Mouse (Mus musculus): ENCODE data around the gene Acvr2b. TPM values are rescaled to one million over a fixed set of nuclear protein-coding genes. Genes with fewer than 3 reads are reported as not detected.
A peak's percentile ranks its signal among the peaks of the same experiment; 100 is the strongest.

Gene Acvr2b
- polyA plus RNA-seq, 1 experiment from 2014 or later = 1.7 TPM

- 77% methylated on average over 14 of the region's 14 CpGs for WGBS (ENCODE audit: insufficient replicate concordance)
- H3K4me1 ChIP-seq (ENCODE audit: control insufficient read depth, low read depth, low read length) = no peaks in the 10 kb centered on the region
These were observed 54.0 kb downstream of the Acvr2b start for GRCm38 (mm10) chr9:119455967-119456366.

DNA sequence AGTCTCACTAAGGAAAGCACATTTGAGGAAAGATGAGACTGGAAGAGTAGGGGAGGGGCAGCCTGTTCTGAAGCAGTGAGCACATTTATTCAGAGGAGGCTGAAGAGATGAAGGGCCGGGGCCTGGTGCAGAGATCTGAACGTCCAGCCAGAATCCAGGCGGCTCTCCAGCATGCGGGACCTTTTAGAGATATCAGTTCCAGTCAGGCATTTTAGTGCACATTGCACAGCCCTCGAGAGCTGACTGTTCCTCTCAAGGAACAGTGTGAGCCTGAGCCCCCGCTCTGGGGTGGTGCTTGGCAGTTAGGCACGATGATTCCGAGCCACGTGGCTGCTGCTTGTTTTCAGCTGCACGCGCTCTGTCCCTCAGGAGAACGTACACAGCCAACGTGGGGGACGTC, 55.2 kb downstream of the Acvr2b start:
- no peaks in the 10 kb centered on the region for H3K36me3 ChIP-seq (ENCODE audit: control insufficient read depth, insufficient read depth)
- H3K27me3 ChIP-seq (ENCODE audit: control insufficient read depth, insufficient read depth, low read depth, low read length) = no peaks in the 10 kb centered on the region
- no peaks in the 10 kb centered on the region for H3K9me3 ChIP-seq (replicated peaks; ENCODE audit: control insufficient read depth, low read length)
- H3K9ac ChIP-seq (ENCODE audit: low read depth, low read length) = no peak overlapping the region
- 78% methylated on average over 14 of the region's 14 CpGs for WGBS (ENCODE audit: insufficient replicate concordance)
- no peaks in the 10 kb centered on the region for H3K4me1 ChIP-seq (ENCODE audit: control insufficient read depth, low read depth, low read length)
- H3K4me3 ChIP-seq (ENCODE audit: low read depth, low read length) = no peak overlapping the region
- no peak for ATAC-seq (ENCODE audit: low read depth)
- H3K27ac ChIP-seq (ENCODE audit: low read length) = no peak overlapping the region
- no peak overlapping the region for H3K4me2 ChIP-seq (ENCODE audit: low read depth, low read length)

More at GRCm38 (mm10) chr9:119455967-119456366, 54.0 kb downstream of the Acvr2b start:
- no peak overlapping the region for H3K4me2 ChIP-seq (ENCODE audit: low read depth, low read length)
- no peaks in the 10 kb centered on the region for H3K27me3 ChIP-seq (ENCODE audit: control insufficient read depth, insufficient read depth, low read depth, low read length)
- no peak for ATAC-seq (ENCODE audit: low read depth)
- no peak overlapping the region for H3K9ac ChIP-seq (ENCODE audit: low read depth, low read length)
- H3K27ac ChIP-seq (ENCODE audit: low read length) = no peak overlapping the region
- no peak overlapping the region for H3K4me3 ChIP-seq (ENCODE audit: low read depth, low read length)
- H3K36me3 ChIP-seq (ENCODE audit: control insufficient read depth, insufficient read depth) = no peaks in the 10 kb centered on the region
- H3K9me3 ChIP-seq (replicated peaks; ENCODE audit: control insufficient read depth, low read length) = no peaks in the 10 kb centered on the region

- ATAC-seq (ENCODE audit: low read depth) = no peak
- no peak overlapping the region for H3K4me2 ChIP-seq (ENCODE audit: low read depth, low read length)
- no peak overlapping the region for H3K4me3 ChIP-seq (ENCODE audit: low read depth, low read length)
- no peak overlapping the region for H3K9ac ChIP-seq (ENCODE audit: low read depth, low read length)
- H3K36me3 ChIP-seq (ENCODE audit: control insufficient read depth, insufficient read depth) = peaks cover 7% of the 10 kb centered on the region
- WGBS (ENCODE audit: insufficient replicate concordance) = 33% methylated on average over 8 of the region's 8 CpGs
- H3K4me1 ChIP-seq (ENCODE audit: control insufficient read depth, low read depth, low read length) = no peaks in the 10 kb centered on the region
- no peaks in the 10 kb centered on the region for H3K27me3 ChIP-seq (ENCODE audit: control insufficient read depth, insufficient read depth, low read depth, low read length)
- H3K27ac ChIP-seq (ENCODE audit: low read length) = no peak overlapping the region
- no peaks in the 10 kb centered on the region for H3K9me3 ChIP-seq (replicated peaks; ENCODE audit: control insufficient read depth, low read length)
These were observed 58.5 kb downstream of the Acvr2b start for GRCm38 (mm10) chr9:119460410-119460809.

GRCm38 (mm10) chr9:119465056-119465455, 63.1 kb downstream of the Acvr2b start:
- H3K27me3 ChIP-seq (ENCODE audit: control insufficient read depth, insufficient read depth, low read depth, low read length) = no peaks in the 10 kb centered on the region
- H3K4me2 ChIP-seq (ENCODE audit: low read depth, low read length) = no peak overlapping the region
- 70% methylated on average over 6 of the region's 6 CpGs for WGBS (ENCODE audit: insufficient replicate concordance)
- H3K4me1 ChIP-seq (ENCODE audit: control insufficient read depth, low read depth, low read length) = peaks cover 12% of the 10 kb centered on the region
- no peak overlapping the region for H3K9ac ChIP-seq (ENCODE audit: low read depth, low read length)
- no peak for ATAC-seq (ENCODE audit: low read depth)
- H3K36me3 ChIP-seq (ENCODE audit: control insufficient read depth, insufficient read depth) = peaks cover 9% of the 10 kb centered on the region
- no peak overlapping the region for H3K27ac ChIP-seq (ENCODE audit: low read length)
- no peaks in the 10 kb centered on the region for H3K9me3 ChIP-seq (replicated peaks; ENCODE audit: control insufficient read depth, low read length)
- H3K4me3 ChIP-seq (ENCODE audit: low read depth, low read length) = no peak overlapping the region

DNA sequence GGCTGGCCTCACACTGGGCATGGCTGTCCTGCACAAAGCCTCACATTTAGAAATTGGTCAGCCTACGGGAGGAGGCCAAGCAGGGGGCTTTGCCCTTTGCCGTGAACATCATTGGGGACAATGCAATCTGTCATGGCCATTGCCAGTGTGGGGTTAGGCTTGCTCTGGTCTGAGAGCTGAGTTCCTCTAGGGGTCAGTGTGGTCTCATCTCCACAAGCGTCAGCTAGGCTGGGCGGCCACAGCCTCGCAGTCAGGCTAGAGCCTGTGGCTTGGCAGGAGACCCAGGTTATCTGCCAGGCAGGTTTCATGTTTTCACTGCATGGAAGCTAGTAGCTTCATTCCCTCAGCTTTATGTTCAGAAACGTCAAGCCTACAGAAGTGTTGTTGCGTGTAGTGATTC, 63.7 kb downstream of the Acvr2b start:
- Histone ChIP-seq H3K36me3 (ENCODE audit: control insufficient read depth, insufficient read depth) (peaks cover 9% of the 10 kb centered on the region), H3K27ac (ENCODE audit: low read length) (no peak overlapping the region), H3K4me3 (ENCODE audit: low read depth, low read length) (no peak overlapping the region), H3K9me3 (replicated peaks; ENCODE audit: control insufficient read depth, low read length) (no peaks in the 10 kb centered on the region), H3K4me1 (ENCODE audit: control insufficient read depth, low read depth, low read length) (peaks cover 14% of the 10 kb centered on the region), H3K27me3 (ENCODE audit: control insufficient read depth, insufficient read depth, low read depth, low read length) (no peaks in the 10 kb centered on the region), H3K9ac (ENCODE audit: low read depth, low read length) (no peak overlapping the region), H3K4me2 (ENCODE audit: low read depth, low read length) (no peak overlapping the region)
- WGBS (ENCODE audit: insufficient replicate concordance) = 70% methylated on average over 7 of the region's 7 CpGs
- no peak for ATAC-seq (ENCODE audit: low read depth)

DNA sequence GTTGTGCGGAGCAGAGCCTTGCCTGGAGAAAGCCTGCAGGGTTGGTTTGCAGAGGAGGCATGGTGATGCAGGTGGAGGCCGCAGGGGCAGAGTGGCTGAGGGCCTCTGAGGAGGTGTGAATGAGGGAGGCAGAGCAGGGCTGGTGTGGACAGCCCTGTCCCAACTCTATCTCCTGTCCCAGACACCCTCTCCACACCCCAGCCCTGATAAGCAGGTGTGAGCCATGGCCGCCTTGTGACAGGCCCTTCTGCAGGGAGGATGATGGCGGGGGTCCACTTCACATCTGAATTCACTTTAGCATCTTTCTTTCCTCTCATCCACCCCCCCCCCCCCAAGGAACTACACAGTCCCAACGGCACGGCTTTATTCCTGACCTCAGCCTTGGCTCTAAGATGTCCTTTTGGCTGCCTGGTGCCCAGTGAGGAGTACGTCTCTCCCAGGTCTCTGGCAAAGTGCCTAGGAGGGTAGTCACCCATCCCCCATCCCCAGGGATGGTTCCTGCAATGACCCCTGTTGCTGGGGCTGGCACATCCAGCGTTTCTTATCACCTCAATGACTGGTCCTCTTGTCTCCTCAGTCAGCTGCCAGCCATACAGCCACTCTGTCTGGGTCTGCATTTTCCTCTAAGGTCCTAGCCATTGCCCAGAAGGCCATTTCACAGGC, 67.9 kb downstream of the Acvr2b start:
- H3K36me3 ChIP-seq (ENCODE audit: control insufficient read depth, insufficient read depth) = peaks cover 3% of the 10 kb centered on the region; the same call in 1 of the 2 replicates
- no peaks in the 10 kb centered on the region for H3K27me3 ChIP-seq (ENCODE audit: control insufficient read depth, insufficient read depth, low read depth, low read length)
- no peak overlapping the region for H3K4me3 ChIP-seq (ENCODE audit: low read depth, low read length)
- no peaks in the 10 kb centered on the region for H3K9me3 ChIP-seq (replicated peaks; ENCODE audit: control insufficient read depth, low read length)
- peak; percentile 92 for ATAC-seq (ENCODE audit: low read depth)
- no peak overlapping the region for H3K4me2 ChIP-seq (ENCODE audit: low read depth, low read length)
- H3K4me1 ChIP-seq (ENCODE audit: control insufficient read depth, low read depth, low read length) = peaks cover 14% of the 10 kb centered on the region
- no peak overlapping the region for H3K9ac ChIP-seq (ENCODE audit: low read depth, low read length)
- H3K27ac ChIP-seq (ENCODE audit: low read length) = no peak overlapping the region
- WGBS (ENCODE audit: insufficient replicate concordance) = 53% methylated on average over 8 of the region's 8 CpGs

GRCm38 (mm10) chr9:119472412-119472918, 70.5 kb downstream of the Acvr2b start:
- no peak overlapping the region for H3K4me2 ChIP-seq (ENCODE audit: low read depth, low read length)
- H3K9ac ChIP-seq (ENCODE audit: low read depth, low read length) = no peak overlapping the region
- H3K27ac ChIP-seq (ENCODE audit: low read length) = no peak overlapping the region
- WGBS (ENCODE audit: insufficient replicate concordance) = 72% methylated on average over 11 of the region's 11 CpGs
- no peaks in the 10 kb centered on the region for H3K9me3 ChIP-seq (replicated peaks; ENCODE audit: control insufficient read depth, low read length)
- H3K36me3 ChIP-seq (ENCODE audit: control insufficient read depth, insufficient read depth) = no peaks in the 10 kb centered on the region
- no peak overlapping the region for H3K4me3 ChIP-seq (ENCODE audit: low read depth, low read length)
- peaks cover 14% of the 10 kb centered on the region for H3K4me1 ChIP-seq (ENCODE audit: control insufficient read depth, low read depth, low read length)
- no peak for ATAC-seq (ENCODE audit: low read depth)
- no peaks in the 10 kb centered on the region for H3K27me3 ChIP-seq (ENCODE audit: control insufficient read depth, insufficient read depth, low read depth, low read length)

DNA sequence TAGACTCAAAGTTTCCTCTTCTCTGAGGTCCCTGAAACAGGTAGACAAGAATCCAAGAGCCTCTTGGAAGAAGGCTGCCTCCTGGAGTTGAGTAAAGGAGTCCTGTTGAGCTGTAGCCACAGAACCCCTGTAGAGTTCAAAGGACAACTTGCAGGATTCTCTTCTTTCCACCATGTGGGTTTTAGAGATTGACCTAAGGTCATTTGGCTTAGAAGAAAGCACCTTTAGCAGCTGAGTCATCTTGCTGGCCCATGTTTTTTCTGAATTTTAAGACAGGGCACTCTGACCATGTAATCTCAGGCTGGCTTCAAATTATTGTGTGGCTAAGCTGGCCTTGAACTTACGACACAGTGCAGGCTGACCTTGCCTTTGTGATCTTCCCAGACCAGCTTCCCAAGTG, 71.1 kb downstream of the Acvr2b start:
- Histone ChIP-seq H3K9me3 (replicated peaks; ENCODE audit: control insufficient read depth, low read length) (no peaks in the 10 kb centered on the region), H3K9ac (ENCODE audit: low read depth, low read length) (no peak overlapping the region), H3K27me3 (ENCODE audit: control insufficient read depth, insufficient read depth, low read depth, low read length) (no peaks in the 10 kb centered on the region), H3K4me1 (ENCODE audit: control insufficient read depth, low read depth, low read length) (peaks cover 14% of the 10 kb centered on the region), H3K4me3 (ENCODE audit: low read depth, low read length) (no peak overlapping the region), H3K27ac (ENCODE audit: low read length) (no peak overlapping the region), H3K4me2 (ENCODE audit: low read depth, low read length) (no peak overlapping the region), H3K36me3 (ENCODE audit: control insufficient read depth, insufficient read depth) (no peaks in the 10 kb centered on the region)
- 76% methylated on average over 1 of the region's 1 CpGs for WGBS (ENCODE audit: insufficient replicate concordance)
- no peak for ATAC-seq (ENCODE audit: low read depth)

DNA sequence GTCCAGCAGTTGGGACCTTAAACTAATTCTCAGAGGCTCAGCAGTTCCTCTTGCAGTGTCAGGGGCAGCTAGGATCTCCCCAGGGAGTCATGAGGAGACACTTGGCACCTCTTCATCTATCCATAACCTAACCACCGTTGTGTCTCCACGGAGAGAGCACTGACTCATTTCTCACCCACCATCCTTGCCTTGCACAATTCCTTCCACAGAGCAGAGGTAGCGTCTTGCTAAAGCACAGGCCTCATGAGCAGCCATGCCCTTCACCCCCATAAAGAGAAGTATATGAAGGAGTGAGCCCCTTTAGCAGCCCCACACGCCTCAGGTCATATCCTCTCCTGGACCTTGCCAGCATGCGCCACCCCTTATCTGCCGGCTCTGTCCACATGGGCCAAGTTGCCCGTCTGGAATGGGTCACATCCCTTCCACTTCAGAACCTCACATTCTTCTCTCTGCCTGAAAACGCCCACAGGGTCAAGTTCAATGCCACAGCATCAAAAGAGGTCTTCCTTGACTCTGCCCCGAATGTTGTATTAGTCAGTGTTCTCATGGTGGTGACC, 71.8 kb downstream of the Acvr2b start:
- no peaks in the 10 kb centered on the region for H3K36me3 ChIP-seq (ENCODE audit: control insufficient read depth, insufficient read depth)
- H3K4me2 ChIP-seq (ENCODE audit: low read depth, low read length) = no peak overlapping the region
- no peak overlapping the region for H3K9ac ChIP-seq (ENCODE audit: low read depth, low read length)
- no peaks in the 10 kb centered on the region for H3K9me3 ChIP-seq (replicated peaks; ENCODE audit: control insufficient read depth, low read length)
- no peak overlapping the region for H3K4me3 ChIP-seq (ENCODE audit: low read depth, low read length)
- no peak for ATAC-seq (ENCODE audit: low read depth)
- peaks cover 13% of the 10 kb centered on the region for H3K4me1 ChIP-seq (ENCODE audit: control insufficient read depth, low read depth, low read length)
- H3K27me3 ChIP-seq (ENCODE audit: control insufficient read depth, insufficient read depth, low read depth, low read length) = no peaks in the 10 kb centered on the region
- no peak overlapping the region for H3K27ac ChIP-seq (ENCODE audit: low read length)
- 56% methylated on average over 9 of the region's 9 CpGs for WGBS (ENCODE audit: insufficient replicate concordance)

Data from liver, embryonic 16.5 days (tissue).